Mouse (Mus musculus): ENCODE results near the gene Mrpl23. TPM values are rescaled to one million over a fixed set of nuclear protein-coding genes. Genes with fewer than 3 reads are reported as not detected.
A peak's percentile ranks its signal among the peaks of the same experiment; 100 is the strongest.

The Mrpl23 gene
- polyA plus RNA-seq, 1 experiment from 2014 or later: 45.8 TPM

GRCm38 (mm10) chr7:142550935-142551373 lies 18.5 kb downstream of the Mrpl23 start:
- Histone ChIP-seq H3K4me2 (ENCODE audit: low read length) (no peak overlapping the region), H3K36me3 (ENCODE audit: control insufficient read depth, insufficient read depth, low read length) (no peaks in the 10 kb centered on the region), H3K27ac (ENCODE audit: low read depth) (no peak overlapping the region), H3K9me3 (ENCODE audit: control insufficient read depth, low read length) (no peaks in the 10 kb centered on the region), H3K27me3 (replicated peaks; ENCODE audit: control insufficient read depth, insufficient read depth, low read length) (no peaks in the 10 kb centered on the region), H3K4me3 (ENCODE audit: low read depth, low read length) (no peak overlapping the region), H3K4me1 (replicated peaks; ENCODE audit: control insufficient read depth, insufficient read depth, low read length) (peaks cover 49% of the 10 kb centered on the region), H3K9ac (ENCODE audit: low read length) (no peak overlapping the region)
- WGBS: 81% methylated on average over 14 of the region's 14 CpGs
- ATAC-seq (replicated peaks; ENCODE audit: low FRiP score, low TSS enrichment, low read depth) (no peak), DNase-seq (ENCODE audit: low spot score) (no peak)

DNA sequence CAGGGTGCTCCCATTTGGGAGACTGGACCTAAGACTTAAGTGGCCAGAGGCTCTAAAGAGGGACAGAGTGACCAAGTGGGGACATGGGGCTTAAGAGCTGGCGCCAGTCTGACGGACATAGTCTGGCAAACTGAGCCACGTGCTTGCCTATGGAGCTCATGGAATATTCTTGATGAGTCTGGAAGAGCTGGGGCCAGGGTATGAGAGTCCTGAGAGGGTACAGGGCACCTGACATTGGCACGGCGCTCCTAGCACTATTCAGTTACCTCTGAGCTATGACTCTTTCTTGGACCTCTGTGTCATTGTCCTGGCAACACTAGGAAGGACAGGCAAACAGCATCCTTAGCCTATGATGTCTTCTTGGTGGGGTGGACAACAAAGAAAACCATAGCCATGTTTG lies 19.2 kb downstream of the Mrpl23 start:
- Histone ChIP-seq H3K9me3 (ENCODE audit: control insufficient read depth, low read length) (no peaks in the 10 kb centered on the region), H3K4me3 (ENCODE audit: low read depth, low read length) (no peak overlapping the region)

GRCm38 (mm10) chr7:142552591-142553416 lies 20.3 kb downstream of the Mrpl23 start:
- peak overlapping the region; percentile 88 for H3K27ac ChIP-seq (ENCODE audit: low read depth)
- DNase-seq (ENCODE audit: low spot score): no peak
- 23% methylated on average over 13 of the region's 13 CpGs for WGBS

More for the DNA sequence above, 19.2 kb downstream of the Mrpl23 start:
- 95% methylated on average over 5 of the region's 5 CpGs for WGBS
- H3K27ac ChIP-seq (ENCODE audit: low read depth): 0 out of 2 replicates have a peak overlapping the region, but pooled peaks have one; percentile 10
- peaks cover 55% of the 10 kb centered on the region for H3K4me1 ChIP-seq (replicated peaks; ENCODE audit: control insufficient read depth, insufficient read depth, low read length)
- H3K9ac ChIP-seq (ENCODE audit: low read length): no peak overlapping the region
- ATAC-seq (replicated peaks; ENCODE audit: low FRiP score, low TSS enrichment, low read depth) (no peak), DNase-seq (ENCODE audit: low spot score) (no peak)
- no peaks in the 10 kb centered on the region for H3K36me3 ChIP-seq (ENCODE audit: control insufficient read depth, insufficient read depth, low read length)
- H3K4me2 ChIP-seq (ENCODE audit: low read length): no peak overlapping the region
- no peaks in the 10 kb centered on the region for H3K27me3 ChIP-seq (replicated peaks; ENCODE audit: control insufficient read depth, insufficient read depth, low read length)

DNA sequence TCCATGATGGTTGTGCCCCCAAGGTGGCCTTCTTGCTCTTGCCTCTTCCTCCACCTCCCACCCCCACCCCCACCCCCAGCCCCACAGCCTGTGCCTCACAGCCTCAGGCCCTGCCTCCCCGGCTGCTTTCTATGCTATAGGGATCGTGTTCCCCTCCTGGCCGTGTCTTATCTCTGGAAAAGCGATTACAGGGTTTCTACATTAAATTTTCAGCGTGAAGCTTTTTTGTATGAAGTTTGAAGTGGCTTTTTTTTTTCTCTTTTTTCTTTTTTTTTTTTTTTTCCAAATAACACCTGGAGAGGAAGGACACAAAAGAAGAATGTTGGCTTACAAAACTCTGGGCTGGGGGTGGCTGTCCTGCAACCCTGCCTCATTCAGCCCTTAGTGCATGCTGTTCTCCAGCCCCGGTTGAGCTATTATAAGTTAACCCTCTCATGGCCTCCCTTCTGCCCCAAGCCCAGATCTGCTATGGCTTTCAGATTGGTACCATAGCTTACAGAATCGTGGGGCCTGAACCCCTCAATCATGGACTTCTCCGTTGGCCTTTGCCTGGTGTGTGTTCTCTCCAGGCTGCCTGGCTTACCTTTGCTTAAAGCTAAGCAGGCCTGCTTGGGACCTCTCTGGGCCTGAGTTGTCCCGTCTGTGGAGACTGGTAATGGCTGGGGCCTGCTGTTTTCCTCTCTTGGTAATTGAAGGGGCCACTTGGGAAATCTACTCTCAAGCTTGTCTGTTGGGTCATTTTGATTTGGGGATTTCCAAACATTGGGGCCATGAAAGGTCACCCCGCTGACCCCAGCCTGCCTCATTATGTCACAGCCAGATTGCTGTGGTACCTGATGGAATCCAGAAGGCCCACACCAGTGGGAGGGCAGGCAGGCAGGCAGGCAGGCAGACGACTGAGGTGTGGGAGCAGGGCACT lies 21.2 kb downstream of the Mrpl23 start:
- H3K4me2 ChIP-seq (ENCODE audit: low read length): no peak overlapping the region

More at GRCm38 (mm10) chr7:142552591-142553416, 20.3 kb downstream of the Mrpl23 start:
- peaks cover 55% of the 10 kb centered on the region for H3K4me1 ChIP-seq (replicated peaks; ENCODE audit: control insufficient read depth, insufficient read depth, low read length)
- H3K4me3 ChIP-seq (ENCODE audit: low read depth, low read length): no peak overlapping the region
- no peak overlapping the region for H3K9ac ChIP-seq (ENCODE audit: low read length)
- no peaks in the 10 kb centered on the region for H3K9me3 ChIP-seq (ENCODE audit: control insufficient read depth, low read length)
- no peaks in the 10 kb centered on the region for H3K36me3 ChIP-seq (ENCODE audit: control insufficient read depth, insufficient read depth, low read length)
- no peak overlapping the region for H3K4me2 ChIP-seq (ENCODE audit: low read length)
- ATAC-seq (replicated peaks; ENCODE audit: low FRiP score, low TSS enrichment, low read depth): peak; percentile 80
- no peaks in the 10 kb centered on the region for H3K27me3 ChIP-seq (replicated peaks; ENCODE audit: control insufficient read depth, insufficient read depth, low read length)

DNA sequence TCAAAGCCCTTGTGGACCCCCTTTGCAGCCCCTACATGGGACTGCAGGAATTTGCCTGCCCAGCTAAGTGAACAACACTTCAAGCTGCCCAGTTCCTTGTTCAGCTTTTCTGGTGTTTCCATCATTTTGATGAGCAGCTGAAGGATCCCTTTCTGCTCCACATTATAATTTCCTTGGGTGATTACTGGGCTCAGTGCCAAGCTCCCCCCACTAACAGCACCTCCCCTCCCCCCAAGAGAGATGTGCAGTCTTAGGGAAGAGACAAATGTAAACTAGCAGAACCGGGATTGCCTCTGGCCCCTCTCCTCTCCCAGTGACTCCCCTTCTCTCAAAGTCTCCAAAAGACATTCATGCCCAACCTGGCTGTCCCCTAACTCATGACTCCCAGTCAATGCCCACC lies 22.1 kb downstream of the Mrpl23 start:
- WGBS: 0% methylated on average over 1 of the region's 1 CpGs
- no peak for ATAC-seq (replicated peaks; ENCODE audit: low FRiP score, low TSS enrichment, low read depth)
- Histone ChIP-seq H3K4me2 (ENCODE audit: low read length) (no peak overlapping the region), H3K4me3 (ENCODE audit: low read depth, low read length) (no peak overlapping the region), H3K4me1 (replicated peaks; ENCODE audit: control insufficient read depth, insufficient read depth, low read length) (peaks cover 50% of the 10 kb centered on the region), H3K27me3 (replicated peaks; ENCODE audit: control insufficient read depth, insufficient read depth, low read length) (no peaks in the 10 kb centered on the region), H3K9ac (ENCODE audit: low read length) (no peak overlapping the region), H3K36me3 (ENCODE audit: control insufficient read depth, insufficient read depth, low read length) (no peaks in the 10 kb centered on the region), H3K27ac (ENCODE audit: low read depth) (peak overlapping the region; percentile 88), H3K9me3 (ENCODE audit: control insufficient read depth, low read length) (no peaks in the 10 kb centered on the region)
- no peak for DNase-seq (ENCODE audit: low spot score)

More for the DNA sequence above, 21.2 kb downstream of the Mrpl23 start:
- WGBS: 12% methylated on average over 11 of the region's 11 CpGs
- no peak overlapping the region for H3K4me3 ChIP-seq (ENCODE audit: low read depth, low read length)
- H3K27me3 ChIP-seq (replicated peaks; ENCODE audit: control insufficient read depth, insufficient read depth, low read length): no peaks in the 10 kb centered on the region
- no peaks in the 10 kb centered on the region for H3K9me3 ChIP-seq (ENCODE audit: control insufficient read depth, low read length)
- H3K9ac ChIP-seq (ENCODE audit: low read length): no peak overlapping the region
- no peaks in the 10 kb centered on the region for H3K36me3 ChIP-seq (ENCODE audit: control insufficient read depth, insufficient read depth, low read length)
- H3K4me1 ChIP-seq (replicated peaks; ENCODE audit: control insufficient read depth, insufficient read depth, low read length): peaks cover 46% of the 10 kb centered on the region
- H3K27ac ChIP-seq (ENCODE audit: low read depth): peak overlapping the region; percentile 88
- 0 out of 2 replicates have a peak, but pooled peaks have one; percentile 36 for ATAC-seq (replicated peaks; ENCODE audit: low FRiP score, low TSS enrichment, low read depth)
- no peak for DNase-seq (ENCODE audit: low spot score)

DNA sequence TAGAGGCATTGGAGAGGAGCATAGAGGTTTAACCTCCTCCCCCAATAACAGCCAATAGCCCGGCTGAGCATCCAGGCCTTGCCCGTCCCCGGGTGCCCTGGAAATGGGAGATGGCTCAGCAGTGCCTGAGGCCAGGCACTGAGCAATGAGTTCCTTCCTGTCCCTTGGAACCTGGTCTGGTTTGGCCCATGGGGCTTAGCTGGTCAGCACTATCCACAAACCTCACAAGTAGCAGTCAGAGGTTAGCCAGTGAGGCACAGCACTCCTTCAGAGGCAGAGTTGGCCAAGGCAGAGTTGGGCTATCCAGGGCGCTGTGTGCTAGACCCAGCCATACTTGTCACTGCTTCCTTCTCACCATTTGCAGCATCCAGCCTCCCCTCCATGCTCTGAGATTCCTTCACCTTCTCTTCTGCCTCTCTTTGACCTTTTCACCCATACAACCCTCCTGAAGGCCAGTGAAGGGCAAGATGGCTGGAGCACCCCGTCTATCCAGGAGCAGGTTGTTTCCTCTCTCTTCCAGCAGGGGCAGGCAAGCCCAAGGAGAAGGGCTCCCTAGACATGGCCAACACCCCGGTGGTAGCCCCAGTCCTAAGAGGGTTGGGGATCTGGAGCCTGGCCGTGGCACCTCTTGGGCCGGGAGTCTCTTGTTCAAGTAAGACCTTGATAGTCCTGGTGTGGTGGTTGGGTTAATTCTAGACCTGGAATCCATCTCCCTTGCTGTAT lies 23.0 kb downstream of the Mrpl23 start:
- Histone ChIP-seq H3K27me3 (replicated peaks; ENCODE audit: control insufficient read depth, insufficient read depth, low read length) (no peaks in the 10 kb centered on the region), H3K4me3 (ENCODE audit: low read depth, low read length) (no peak overlapping the region), H3K4me2 (ENCODE audit: low read length) (no peak overlapping the region), H3K9me3 (ENCODE audit: control insufficient read depth, low read length) (no peaks in the 10 kb centered on the region), H3K36me3 (ENCODE audit: control insufficient read depth, insufficient read depth, low read length) (no peaks in the 10 kb centered on the region), H3K9ac (ENCODE audit: low read length) (no peak overlapping the region), H3K27ac (ENCODE audit: low read depth) (no peak overlapping the region), H3K4me1 (replicated peaks; ENCODE audit: control insufficient read depth, insufficient read depth, low read length) (peaks cover 53% of the 10 kb centered on the region)
- DNase-seq (ENCODE audit: low spot score): no peak
- WGBS: 79% methylated on average over 8 of the region's 8 CpGs
- no peak for ATAC-seq (replicated peaks; ENCODE audit: low FRiP score, low TSS enrichment, low read depth)

DNA sequence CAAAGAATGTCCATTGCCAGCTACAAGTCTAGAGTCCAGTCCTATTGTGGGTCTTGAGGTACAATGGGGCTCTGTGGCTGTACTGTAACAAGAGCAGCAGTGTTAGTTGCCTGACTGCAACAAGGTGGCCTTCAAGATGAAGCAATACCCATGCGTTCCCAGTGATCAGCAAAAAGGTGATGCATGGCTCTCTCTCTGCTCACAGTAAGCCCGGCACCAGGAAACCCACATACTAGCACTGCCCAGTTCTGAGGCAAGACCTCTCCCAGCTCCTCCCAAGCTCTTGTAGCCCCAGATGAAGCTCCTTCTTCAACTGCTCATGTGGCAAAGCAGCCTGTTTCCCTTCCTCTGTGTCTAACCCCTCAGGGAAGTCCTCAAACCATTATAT lies 23.6 kb downstream of the Mrpl23 start:
- no peak overlapping the region for H3K4me2 ChIP-seq (ENCODE audit: low read length)
- no peaks in the 10 kb centered on the region for H3K9me3 ChIP-seq (ENCODE audit: control insufficient read depth, low read length)
- no peaks in the 10 kb centered on the region for H3K36me3 ChIP-seq (ENCODE audit: control insufficient read depth, insufficient read depth, low read length)
- no peak overlapping the region for H3K27ac ChIP-seq (ENCODE audit: low read depth)
- H3K4me3 ChIP-seq (ENCODE audit: low read depth, low read length): no peak overlapping the region
- H3K4me1 ChIP-seq (replicated peaks; ENCODE audit: control insufficient read depth, insufficient read depth, low read length): peaks cover 56% of the 10 kb centered on the region
- WGBS: 86% methylated on average over 2 of the region's 2 CpGs
- no peaks in the 10 kb centered on the region for H3K27me3 ChIP-seq (replicated peaks; ENCODE audit: control insufficient read depth, insufficient read depth, low read length)
- DNase-seq (ENCODE audit: low spot score) (no peak), ATAC-seq (replicated peaks; ENCODE audit: low FRiP score, low TSS enrichment, low read depth) (no peak)
- no peak overlapping the region for H3K9ac ChIP-seq (ENCODE audit: low read length)

DNA sequence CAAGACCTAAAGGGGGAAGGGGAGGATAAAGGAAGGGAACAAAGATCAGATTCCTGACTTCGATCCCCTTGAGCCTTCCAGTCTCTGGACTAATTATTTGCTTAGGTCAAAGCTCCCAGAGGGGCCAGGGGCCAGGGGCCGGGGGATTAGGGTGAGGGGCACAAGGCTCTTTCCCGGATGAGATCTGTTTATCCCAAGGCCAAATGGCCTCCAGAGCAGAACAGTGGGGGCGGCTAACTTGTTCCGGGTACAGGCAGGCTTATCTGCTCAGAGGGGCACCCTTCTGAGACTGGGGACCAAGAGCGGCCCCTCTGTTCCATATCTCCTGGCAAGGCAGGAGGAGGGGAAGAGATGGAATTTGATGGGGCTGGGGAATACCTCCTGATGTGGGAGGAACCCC lies 25.2 kb downstream of the Mrpl23 start:
- ATAC-seq (replicated peaks; ENCODE audit: low FRiP score, low TSS enrichment, low read depth) (no peak), DNase-seq (ENCODE audit: low spot score) (no peak)
- Histone ChIP-seq H3K9ac (ENCODE audit: low read length) (no peak overlapping the region), H3K27me3 (replicated peaks; ENCODE audit: control insufficient read depth, insufficient read depth, low read length) (no peaks in the 10 kb centered on the region), H3K4me1 (replicated peaks; ENCODE audit: control insufficient read depth, insufficient read depth, low read length) (peaks cover 67% of the 10 kb centered on the region), H3K4me2 (ENCODE audit: low read length) (no peak overlapping the region), H3K4me3 (ENCODE audit: low read depth, low read length) (no peak overlapping the region), H3K27ac (ENCODE audit: low read depth) (no peak overlapping the region), H3K36me3 (ENCODE audit: control insufficient read depth, insufficient read depth, low read length) (no peaks in the 10 kb centered on the region), H3K9me3 (ENCODE audit: control insufficient read depth, low read length) (no peaks in the 10 kb centered on the region)
- WGBS: 28% methylated on average over 6 of the region's 6 CpGs
